Mouse (Mus musculus): ENCODE results near the gene Rabgap1l.

GRCm38 (mm10) chr1:160227850-160228249, 565.2 kb downstream of the Rabgap1l start:
- no peak for TF ChIP-seq POLR2A (IDR thresholded peaks at IDR 0.05; ENCODE audit: control insufficient read depth, low read depth, low read length)
- no peak for TF ChIP-seq CTCF (IDR thresholded peaks at IDR 0.05; ENCODE audit: control insufficient read depth, insufficient read depth, insufficient replicate concordance, low read depth, low read length)
